Mouse (Mus musculus): ENCODE measurements around the gene Gcn1l1. TPM values are rescaled to one million over a fixed set of nuclear protein-coding genes. Genes with fewer than 3 reads are reported as not detected.
"Not testable (repeated sequence)": the region's sequence is repeated elsewhere in the genome, so short reads cannot be mapped to it uniquely, and the experiment has no call there.

The Gcn1l1 gene
- total and polyA plus RNA-seq, 2 experiments from 2014 or later = 22.8 to 73.4 TPM

DNA sequence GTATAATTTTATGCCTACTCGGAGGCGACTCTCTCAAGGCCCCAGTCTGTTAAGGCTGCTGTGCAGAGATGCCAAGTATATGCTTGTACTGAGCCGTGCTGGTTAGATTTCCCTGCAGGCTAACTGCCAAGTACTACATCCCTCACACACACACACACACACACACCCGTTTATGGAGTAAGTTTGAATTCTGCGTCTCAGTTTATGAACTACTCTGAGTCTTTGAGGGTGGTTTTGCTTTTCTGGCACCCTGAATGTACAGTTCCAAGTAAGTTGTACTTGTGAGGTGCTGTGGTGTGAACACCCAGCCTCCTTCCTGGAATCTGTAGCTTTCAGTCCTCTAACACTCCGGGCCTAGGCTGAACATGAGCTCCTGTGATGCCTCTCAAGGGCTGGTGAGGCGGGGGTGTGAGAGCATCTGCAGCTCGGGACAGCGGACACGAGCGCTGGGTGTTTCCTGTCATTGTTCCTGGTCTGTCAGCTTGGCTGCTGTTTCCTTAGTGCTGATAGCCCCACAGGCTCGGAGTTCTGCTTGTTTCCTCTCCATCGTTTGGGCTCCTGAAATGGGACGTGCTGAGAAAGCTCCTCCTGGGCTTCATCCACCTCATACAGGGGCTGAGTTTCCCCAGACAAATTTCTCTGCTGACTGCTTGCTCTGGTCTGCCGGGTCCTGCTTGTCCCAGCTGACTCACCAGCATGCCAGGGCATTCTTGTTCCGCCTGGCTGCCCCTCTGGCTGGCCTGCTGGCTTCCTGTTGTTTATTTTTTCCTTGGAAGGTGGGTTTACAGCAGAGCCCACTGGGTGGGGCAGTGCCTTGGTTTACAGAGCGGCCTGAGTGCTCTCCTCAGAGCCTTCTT is 7.9 kb downstream of the Gcn1l1 start:
- WGBS = 50% methylated on average over 17 of the region's 17 CpGs
- Histone ChIP-seq H3K4me2 (ENCODE audit: low read depth, low read length) (no peak overlapping the region), H3K9ac (replicated peaks; ENCODE audit: low read length) (no peak overlapping the region), H3K9me3 (ENCODE audit: low read length) (no peaks in the 10 kb centered on the region), H3K36me3 (ENCODE audit: insufficient read depth, low read length) (peaks cover 48% of the 10 kb centered on the region), H3K4me3 (ENCODE audit: low read length) (no peak overlapping the region), H3K4me1 (ENCODE audit: insufficient read depth, low read length) (no peaks in the 10 kb centered on the region), H3K27ac (peak overlapping the region; percentile 36; the same call in 1 of the 2 replicates), H3K27me3 (ENCODE audit: insufficient read depth, low read length) (no peaks in the 10 kb centered on the region)
- no peak; the same call in 1 of the 2 replicates for TF ChIP-seq CTCF (IDR thresholded peaks at IDR 0.05; ENCODE audit: low read depth)
- DNase-seq (ENCODE audit: low spot score) (peak; percentile 28), ATAC-seq (no peak)

DNA sequence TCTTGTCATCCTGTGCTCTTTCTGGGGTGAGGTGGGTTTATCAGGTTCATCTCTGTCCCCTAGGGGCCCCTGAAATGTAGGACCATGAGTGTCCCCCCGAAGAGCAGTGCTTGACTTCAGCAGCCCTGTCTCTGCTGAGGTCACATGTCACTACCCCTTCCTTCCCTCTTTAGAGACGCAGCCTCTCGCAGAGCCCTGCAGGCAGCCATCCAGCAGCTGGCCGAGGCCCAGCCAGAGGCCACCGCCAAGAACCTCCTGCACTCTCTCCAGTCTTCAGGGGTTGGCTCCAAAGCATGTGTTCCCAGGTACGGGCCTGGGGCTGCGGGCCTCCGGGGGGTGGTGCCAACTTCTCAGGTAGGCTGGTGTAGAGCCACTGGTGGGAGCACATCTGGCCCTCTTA is 9.9 kb downstream of the Gcn1l1 start:
- Histone ChIP-seq H3K4me1 (ENCODE audit: insufficient read depth, low read length) (no peaks in the 10 kb centered on the region), H3K4me3 (ENCODE audit: low read length) (no peak overlapping the region), H3K9me3 (ENCODE audit: low read length) (no peaks in the 10 kb centered on the region), H3K27me3 (ENCODE audit: insufficient read depth, low read length) (no peaks in the 10 kb centered on the region), H3K27ac (no peak overlapping the region), H3K36me3 (ENCODE audit: insufficient read depth, low read length) (peaks cover 60% of the 10 kb centered on the region), H3K4me2 (ENCODE audit: low read depth, low read length) (no peak overlapping the region), H3K9ac (replicated peaks; ENCODE audit: low read length) (no peak overlapping the region)
- ATAC-seq (no peak), DNase-seq (ENCODE audit: low spot score) (peak; percentile 35)
- WGBS = 67% methylated on average over 8 of the region's 8 CpGs
- no peak for TF ChIP-seq CTCF (IDR thresholded peaks at IDR 0.05; ENCODE audit: low read depth)

DNA sequence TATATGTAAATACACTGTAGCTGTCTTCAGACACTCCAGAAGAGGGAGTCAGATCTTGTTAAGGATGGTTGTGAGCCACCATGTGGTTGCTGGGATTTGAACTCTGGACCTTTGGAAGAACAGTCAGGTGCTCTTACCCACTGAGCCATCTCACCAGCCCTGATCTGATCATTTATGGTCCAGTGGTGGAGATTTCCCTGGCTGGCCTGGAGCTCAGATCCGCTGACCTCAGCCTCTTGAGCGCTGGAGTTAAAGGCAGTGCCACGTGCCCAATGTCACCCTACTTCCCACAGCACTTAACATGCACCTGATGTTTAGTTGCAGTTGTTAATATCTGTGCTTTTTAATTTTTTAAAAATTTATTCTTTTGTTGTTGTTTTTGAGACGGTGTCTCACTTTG is 12.6 kb downstream of the Gcn1l1 start:
- not testable (repeated sequence) for H3K27ac ChIP-seq; H3K9ac ChIP-seq (replicated peaks; ENCODE audit: low read length); H3K9me3 ChIP-seq (ENCODE audit: low read length); H3K4me3 ChIP-seq (ENCODE audit: low read length); H3K4me1 ChIP-seq (ENCODE audit: insufficient read depth, low read length); DNase-seq (ENCODE audit: low spot score); H3K27me3 ChIP-seq (ENCODE audit: insufficient read depth, low read length); H3K4me2 ChIP-seq (ENCODE audit: low read depth, low read length); ATAC-seq
- H3K36me3 ChIP-seq (ENCODE audit: insufficient read depth, low read length) = peaks cover 80% of the 10 kb centered on the region
- 98% methylated on average over 4 of the region's 4 CpGs for WGBS

DNA sequence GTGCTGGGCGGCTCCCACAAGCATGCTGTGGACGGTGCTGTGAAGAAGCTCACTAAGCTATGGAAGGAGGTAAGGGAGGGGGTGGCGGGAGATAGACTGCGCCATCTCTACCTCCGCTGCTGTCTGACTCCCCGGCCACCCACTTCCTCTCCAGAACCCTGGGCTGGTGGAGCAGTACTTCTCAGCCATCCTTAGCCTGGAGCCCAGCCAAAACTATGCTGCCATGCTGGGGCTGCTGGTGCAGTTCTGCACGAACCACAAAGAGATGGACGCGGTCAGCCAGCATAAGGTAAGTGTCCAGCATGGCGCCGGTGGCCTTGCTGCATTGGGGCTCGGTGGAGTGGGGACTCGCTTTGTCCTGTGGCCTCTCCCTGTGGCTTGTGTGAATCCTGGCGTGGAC is 13.9 kb downstream of the Gcn1l1 start:
- no peak overlapping the region for H3K27ac ChIP-seq
- H3K9ac ChIP-seq (replicated peaks; ENCODE audit: low read length) = no peak overlapping the region
- 94% methylated on average over 14 of the region's 14 CpGs for WGBS
- peaks cover 85% of the 10 kb centered on the region for H3K36me3 ChIP-seq (ENCODE audit: insufficient read depth, low read length)
- DNase-seq (ENCODE audit: low spot score) = no peak
- H3K27me3 ChIP-seq (ENCODE audit: insufficient read depth, low read length) = no peaks in the 10 kb centered on the region
- no peak overlapping the region for H3K4me3 ChIP-seq (ENCODE audit: low read length)
- TF ChIP-seq CTCF (IDR thresholded peaks at IDR 0.05; ENCODE audit: low read depth) = no peak
- no peaks in the 10 kb centered on the region for H3K9me3 ChIP-seq (ENCODE audit: low read length)
- no peaks in the 10 kb centered on the region for H3K4me1 ChIP-seq (ENCODE audit: insufficient read depth, low read length)
- no peak overlapping the region for H3K4me2 ChIP-seq (ENCODE audit: low read depth, low read length)
- ATAC-seq = no peak

DNA sequence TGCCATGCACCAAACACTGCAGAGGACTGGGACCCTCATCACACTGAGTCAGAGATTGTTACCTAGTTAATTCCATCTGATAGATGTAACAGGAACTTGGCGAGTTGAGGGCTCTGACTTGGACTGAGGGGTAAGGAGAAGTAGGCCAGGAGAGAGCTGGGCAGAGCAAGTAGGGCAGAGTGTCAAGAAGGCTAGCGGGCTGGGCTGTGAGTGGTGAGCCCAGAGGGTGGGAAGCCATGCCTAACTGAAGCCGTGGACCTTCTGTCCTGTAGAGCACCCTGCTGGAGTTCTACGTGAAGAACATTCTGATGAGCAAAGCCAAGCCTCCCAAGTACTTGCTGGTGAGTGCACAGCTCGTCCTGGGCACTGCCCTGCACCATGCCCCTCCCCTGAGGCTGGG is 14.3 kb downstream of the Gcn1l1 start:
- Histone ChIP-seq H3K36me3 (ENCODE audit: insufficient read depth, low read length) (peaks cover 85% of the 10 kb centered on the region), H3K9me3 (ENCODE audit: low read length) (no peaks in the 10 kb centered on the region), H3K4me3 (ENCODE audit: low read length) (no peak overlapping the region), H3K27ac (no peak overlapping the region), H3K9ac (replicated peaks; ENCODE audit: low read length) (no peak overlapping the region), H3K4me1 (ENCODE audit: insufficient read depth, low read length) (no peaks in the 10 kb centered on the region), H3K27me3 (ENCODE audit: insufficient read depth, low read length) (no peaks in the 10 kb centered on the region), H3K4me2 (ENCODE audit: low read depth, low read length) (no peak overlapping the region)
- no peak for DNase-seq (ENCODE audit: low spot score)
- ATAC-seq = no peak
- TF ChIP-seq CTCF (IDR thresholded peaks at IDR 0.05; ENCODE audit: low read depth) = no peak
- 83% methylated on average over 5 of the region's 5 CpGs for WGBS

DNA sequence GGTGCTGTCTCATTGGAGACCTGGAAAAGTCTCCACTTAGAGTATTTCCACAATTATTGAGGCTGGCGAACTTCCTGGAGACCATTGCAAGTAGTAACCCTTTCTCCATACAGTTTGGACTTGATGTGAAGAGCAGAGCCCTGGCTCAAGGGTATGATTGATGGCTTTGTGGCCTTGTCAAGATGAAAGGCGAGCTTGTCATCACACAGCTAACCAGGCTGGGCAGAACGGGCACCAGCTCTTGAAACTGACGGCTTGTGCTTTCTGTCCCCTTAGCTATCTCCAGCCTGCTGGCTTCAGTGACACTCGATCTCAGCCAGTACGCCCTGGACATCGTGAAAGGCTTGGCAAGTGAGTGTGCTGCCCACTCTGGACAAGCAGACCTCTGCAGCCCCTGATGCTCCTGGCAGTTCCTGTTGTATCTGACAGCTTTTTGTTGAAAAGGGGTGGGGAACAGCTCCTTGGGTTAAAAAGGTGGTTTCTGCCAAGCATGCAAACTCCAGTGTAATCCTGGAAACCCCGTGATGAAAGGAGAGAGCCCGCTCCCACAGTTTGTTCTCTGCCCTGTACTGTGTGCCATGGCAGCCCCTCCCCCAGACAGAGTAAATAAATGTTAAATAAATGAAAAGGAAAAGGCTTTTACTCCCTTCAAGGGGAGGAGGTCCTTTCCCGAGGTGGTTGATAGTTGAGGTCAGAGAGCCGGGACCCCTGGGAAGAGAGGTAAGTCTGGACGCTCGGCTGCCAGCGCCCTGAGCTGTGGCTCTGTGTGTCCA is 15.4 kb downstream of the Gcn1l1 start:
- no peak overlapping the region for H3K4me3 ChIP-seq (ENCODE audit: low read length)
- no peak for TF ChIP-seq CTCF (IDR thresholded peaks at IDR 0.05; ENCODE audit: low read depth)
- no peak overlapping the region for H3K27ac ChIP-seq
- H3K4me2 ChIP-seq (ENCODE audit: low read depth, low read length) = no peak overlapping the region
- H3K9me3 ChIP-seq (ENCODE audit: low read length) = no peaks in the 10 kb centered on the region
- WGBS = 93% methylated on average over 14 of the region's 14 CpGs
- H3K27me3 ChIP-seq (ENCODE audit: insufficient read depth, low read length) = no peaks in the 10 kb centered on the region
- DNase-seq (ENCODE audit: low spot score) (no peak), ATAC-seq (no peak)
- peaks cover 85% of the 10 kb centered on the region for H3K36me3 ChIP-seq (ENCODE audit: insufficient read depth, low read length)
- no peak overlapping the region for H3K9ac ChIP-seq (replicated peaks; ENCODE audit: low read length)
- H3K4me1 ChIP-seq (ENCODE audit: insufficient read depth, low read length) = no peaks in the 10 kb centered on the region
